Mouse (Mus musculus) neural tube, postnatal 0 days (tissue): ENCODE results near the gene Icos. TPM values are rescaled to one million over a fixed set of nuclear protein-coding genes. Genes with fewer than 3 reads are reported as not detected.

Experiments
- polyA plus RNA-seq: library from polyadenylated mRNA; unstranded; fragments of >200 nt; fragmentation: Nextera tagmentation; extraction: Ambion mirVana; gene quantifications from 2 replicates; pipeline ENCODE4 v1.2.1, GENCODE M21; 2015

Icos gene
- 0.19 and 0.31 TPM in 2 replicates for polyA plus RNA-seq

DNA sequence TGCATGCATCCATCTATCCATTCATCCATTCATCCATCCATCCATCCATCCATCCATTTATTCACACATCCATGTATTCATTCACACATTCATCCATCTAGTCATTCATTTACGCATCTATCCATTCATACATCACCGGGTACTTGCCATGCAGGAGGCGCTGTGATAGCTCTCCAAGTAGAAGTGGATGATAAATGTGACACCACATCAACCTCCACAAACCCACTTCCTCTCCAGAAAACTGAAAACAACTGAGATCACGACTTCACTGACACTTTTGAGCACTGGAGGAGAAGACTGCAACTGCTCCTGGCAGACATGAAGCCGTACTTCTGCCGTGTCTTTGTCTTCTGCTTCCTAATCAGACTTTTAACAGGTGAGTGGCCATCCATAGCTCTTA lies at the start of gene Icos:
Gene Icos (plus strand): TSS at position 287 of the 400 bp plus-strand sequence.

Other genes starting within 250 kb of the Icos start
- not detected in 2 replicates for gene Ctla4, start 90.9 kb upstream of the Icos start, polyA plus RNA-seq